Mouse (Mus musculus) small intestine, adult 10 weeks (tissue): ENCODE data around the gene Sult2a3. TPM values are rescaled to one million over a fixed set of nuclear protein-coding genes. Genes with fewer than 3 reads are reported as not detected.

Source experiments
- polyA plus RNA-seq: library from polyadenylated mRNA; stranded (reverse); fragments of 350-450 nt; fragmentation: Illumina TruSeq; extraction: RNeasy Lipid Tissue Mini Kit (QIAGEN cat#74804); gene quantifications from one replicate; pipeline ENCODE4 v1.2.3, GENCODE M21; 2014; ENCODE audit warnings: low replicate concordance

The Sult2a3 gene
- polyA plus RNA-seq, result not detected

GRCm38 (mm10) chr7:14122944-14123343 is at the start of gene Sult2a3:
Sult2a3 (minus strand) TSS chr7:14123044.

Other genes starting within 250 kb of the Sult2a3 start
- gene Sult2a4, start 133.4 kb downstream of the Sult2a3 start, polyA plus RNA-seq, result not detected
- not detected for gene Sult2a6, start 131.8 kb upstream of the Sult2a3 start, polyA plus RNA-seq
- not detected for gene Obox8, start 210.5 kb upstream of the Sult2a3 start, polyA plus RNA-seq